Mouse (Mus musculus): ENCODE measurements around the gene Fermt1.

GRCm38 (mm10) chr2:132923290-132924085 is 22.2 kb downstream of the Fermt1 start:
- no peak for TF ChIP-seq POLR2A (IDR thresholded peaks at IDR 0.05; ENCODE audit: borderline replicate concordance, extremely low read depth, insufficient read depth, insufficient read length, poor library complexity, severe bottlenecking)
- TF ChIP-seq CTCF (IDR thresholded peaks at IDR 0.05; ENCODE audit: borderline replicate concordance, extremely low read depth, insufficient read depth, insufficient read length) = no peak

All from brain, embryonic 14.5 days (tissue).